Mouse (Mus musculus) cerebral cortex, adult 2 months (tissue): ENCODE results near the gene Mettl23.

ENCODE experiments used
- WGBS: fragments of 180-500 bp; shearing (Covaris S2); methylation state at CpG from one replicate; pipeline ENCODE4 v1.1.7; 2018; 5-methylcytosine and 5-hydroxymethylcytosine counted together

The Mettl23 gene

GRCm38 (mm10) chr11:116881440-116881839 lies 38.4 kb downstream of the Mettl23 start:
- WGBS, result 38% methylated on average over 5 of the region's 5 CpGs

GRCm38 (mm10) chr11:116882446-116882845 lies 39.4 kb downstream of the Mettl23 start:
- WGBS, result 92% methylated on average over 10 of the region's 10 CpGs

DNA sequence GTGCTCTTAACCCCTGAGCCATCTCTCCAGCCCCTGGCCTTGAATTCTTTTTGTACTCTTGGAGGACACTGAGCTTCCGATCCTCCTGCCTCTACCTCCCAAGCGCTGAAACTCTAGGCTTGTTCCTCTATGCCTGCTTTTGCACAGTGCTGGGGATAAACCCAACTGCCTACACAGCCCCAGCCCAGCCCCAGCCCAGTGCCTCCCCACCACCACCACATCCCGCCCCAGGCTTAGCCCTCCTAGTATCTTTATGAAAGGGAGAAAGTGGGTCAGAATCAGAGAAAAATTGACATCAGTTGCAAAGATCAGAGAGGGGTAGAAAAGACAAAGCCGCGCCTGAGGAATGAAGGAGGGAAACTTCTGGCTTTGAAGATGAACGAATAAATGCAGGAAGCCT lies 41.0 kb downstream of the Mettl23 start:
- WGBS, result 94% methylated on average over 6 of the region's 6 CpGs

DNA sequence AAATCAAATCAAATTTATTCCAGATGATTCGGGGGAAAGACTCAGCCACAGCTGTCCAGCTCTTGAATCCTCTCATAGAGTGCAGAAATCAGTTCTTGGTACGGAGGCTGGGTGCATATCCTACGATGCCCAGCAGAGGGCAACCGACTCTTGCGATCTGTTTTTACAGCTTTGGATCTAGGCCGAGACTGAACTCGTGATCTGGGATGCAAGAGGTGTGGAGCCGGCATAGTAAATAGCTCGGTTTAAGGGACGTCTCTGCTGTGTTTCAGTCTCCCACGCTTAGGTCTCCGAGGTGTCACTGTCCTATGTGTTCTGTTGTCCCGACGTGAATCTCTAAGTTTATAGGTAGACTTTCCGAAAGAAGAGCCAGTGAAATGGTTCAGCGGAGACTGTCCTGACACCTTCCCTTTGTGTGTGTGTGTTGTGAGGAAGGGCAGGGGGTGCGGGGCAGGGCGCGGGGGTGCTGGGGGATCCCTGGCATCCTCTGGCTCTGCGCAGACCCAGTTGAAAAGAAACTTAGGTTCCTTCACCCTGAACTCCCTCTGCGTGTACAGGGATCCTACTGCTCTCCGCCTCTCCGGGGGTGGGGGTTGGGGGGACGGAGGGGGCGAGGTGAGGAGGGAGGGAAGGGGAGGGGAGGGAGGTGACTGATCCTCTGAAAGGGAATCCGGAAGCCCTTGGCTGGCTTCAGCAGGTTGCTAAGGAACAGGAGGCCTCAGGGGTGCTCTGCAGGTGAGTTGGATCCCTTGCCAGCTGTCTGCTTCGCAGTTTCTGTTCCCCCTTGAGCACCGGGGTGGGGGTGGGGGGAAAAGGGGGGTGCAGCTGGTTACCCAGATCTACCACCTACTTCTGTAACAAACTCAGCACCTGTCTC lies 42.4 kb downstream of the Mettl23 start:
- WGBS, result 5% methylated on average over 28 of the region's 28 CpGs

DNA sequence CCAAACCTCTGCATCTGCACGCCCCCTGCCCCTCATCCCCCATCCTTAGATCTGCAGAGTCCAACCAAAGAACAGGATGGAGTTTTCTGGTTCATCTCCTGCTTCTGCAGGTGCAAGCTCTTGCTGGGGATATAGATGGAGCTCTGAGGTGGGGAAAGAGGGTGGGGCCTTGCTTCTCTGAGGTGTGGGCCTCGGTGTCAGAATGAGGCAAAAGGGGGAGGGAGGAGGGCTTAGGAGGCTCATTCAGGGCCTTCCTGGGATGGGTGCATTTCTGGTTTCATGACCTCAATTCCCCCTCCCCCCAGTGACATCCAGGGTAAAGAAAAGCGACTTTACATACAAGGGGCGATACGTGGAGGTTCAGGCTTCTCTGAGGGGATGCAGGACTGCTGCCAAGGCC lies 44.1 kb downstream of the Mettl23 start:
- WGBS, result 84% methylated on average over 5 of the region's 5 CpGs

DNA sequence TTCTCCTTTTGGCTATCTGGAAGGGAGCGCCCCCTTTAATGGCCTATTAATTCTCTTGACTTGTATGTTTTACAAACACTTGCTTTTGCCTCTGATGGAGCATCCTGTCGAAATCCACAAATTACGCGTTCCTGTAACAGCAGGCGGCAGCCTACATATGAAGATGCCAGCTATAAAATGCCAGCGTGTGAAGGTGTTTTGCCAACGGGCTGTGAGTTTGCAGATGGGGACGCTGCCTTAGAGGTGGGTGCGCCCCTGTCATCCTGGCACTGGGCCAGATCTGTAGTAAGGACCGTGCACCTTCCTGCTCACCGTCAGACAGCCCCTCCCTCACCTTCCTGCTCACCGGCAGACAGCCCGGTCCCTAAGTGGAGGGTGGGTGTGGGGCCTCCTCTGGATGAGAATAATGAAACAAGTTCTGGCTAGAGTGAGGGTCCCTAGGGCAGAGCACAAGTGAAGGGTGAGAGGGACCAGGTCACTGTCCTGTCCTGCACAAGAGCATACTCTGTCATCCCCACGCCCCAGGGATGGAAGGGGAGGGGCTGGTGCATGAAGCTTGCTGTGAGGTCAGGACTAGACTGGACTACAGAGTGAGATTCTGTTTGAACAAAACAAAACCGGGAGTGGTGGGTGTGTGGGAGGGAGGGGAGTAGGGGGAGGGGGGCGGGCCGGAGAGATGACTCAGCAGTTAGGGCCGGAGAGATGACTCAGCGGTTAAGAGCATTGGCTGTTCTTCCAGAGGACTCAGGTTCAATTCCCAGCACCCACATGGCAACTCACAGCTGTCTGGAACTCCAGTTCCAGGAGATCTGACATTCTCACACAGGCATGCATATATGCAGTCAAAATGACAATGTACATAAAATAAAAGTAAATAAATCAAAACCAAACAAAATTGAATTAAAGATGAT lies 50.7 kb downstream of the Mettl23 start:
- 44% methylated on average over 19 of the region's 19 CpGs for WGBS

- WGBS, result 81% methylated on average over 3 of the region's 3 CpGs
Observed at GRCm38 (mm10) chr11:116895402-116895801, 52.3 kb downstream of the Mettl23 start.

GRCm38 (mm10) chr11:116899247-116899646 lies 56.2 kb downstream of the Mettl23 start:
- 84% methylated on average over 12 of the region's 12 CpGs for WGBS

- 91% methylated on average over 10 of the region's 10 CpGs for WGBS
Observed at GRCm38 (mm10) chr11:116902588-116902987, 59.5 kb downstream of the Mettl23 start.
